Mouse (Mus musculus): Measurements from ENCODE around the gene Cd6. TPM values are rescaled to one million over a fixed set of nuclear protein-coding genes. Genes with fewer than 3 reads are reported as not detected.

Gene Cd6
- 0.94 TPM for polyA plus RNA-seq (2014; fragmentation: Illumina TruSeq; extraction: RNeasy Lipid Tissue Mini Kit (QIAGEN cat#74804); ENCODE audit: low read depth, low replicate concordance)

GRCm38 (mm10) chr19:10829436-10830175 is at the start of gene Cd6:
Gene Cd6 (minus strand): TSS chr19:10830058.

GRCm38 (mm10) chr19:10869886-10870527 is 40.1 kb upstream of the Cd6 start, which contains the start of gene Tmem132a:
Gene Tmem132a (minus strand): TSS chr19:10869940.

GRCm38 (mm10) chr19:10839010-10839892 is 9.4 kb upstream of the Cd6 start, which contains the start of gene Slc15a3:
Gene Slc15a3 (plus strand): TSS chr19:10839727.

Other genes starting within 250 kb of the Cd6 start
- gene Ddb1, start 224.7 kb downstream of the Cd6 start, polyA plus RNA-seq (2014; fragmentation: Illumina TruSeq; extraction: RNeasy Lipid Tissue Mini Kit (QIAGEN cat#74804); ENCODE audit: low read depth, low replicate concordance) = 176 TPM
- gene Tkfc, start 224.4 kb downstream of the Cd6 start, polyA plus RNA-seq (2014; fragmentation: Illumina TruSeq; extraction: RNeasy Lipid Tissue Mini Kit (QIAGEN cat#74804); ENCODE audit: low read depth, low replicate concordance) = 17.4 TPM
- 0.17 TPM for gene Vwce, start 195.8 kb downstream of the Cd6 start, polyA plus RNA-seq (2014; fragmentation: Illumina TruSeq; extraction: RNeasy Lipid Tissue Mini Kit (QIAGEN cat#74804); ENCODE audit: low read depth, low replicate concordance)
- gene Pga5, start 152.0 kb downstream of the Cd6 start, polyA plus RNA-seq (2014; fragmentation: Illumina TruSeq; extraction: RNeasy Lipid Tissue Mini Kit (QIAGEN cat#74804); ENCODE audit: low read depth, low replicate concordance) = not detected
- 24.5 TPM for gene Vps37c, start 141.3 kb downstream of the Cd6 start, polyA plus RNA-seq (2014; fragmentation: Illumina TruSeq; extraction: RNeasy Lipid Tissue Mini Kit (QIAGEN cat#74804); ENCODE audit: low read depth, low replicate concordance)
- gene Cd5, start 91.1 kb downstream of the Cd6 start, polyA plus RNA-seq (2014; fragmentation: Illumina TruSeq; extraction: RNeasy Lipid Tissue Mini Kit (QIAGEN cat#74804); ENCODE audit: low read depth, low replicate concordance) = 0.87 TPM
- 3.3 TPM for gene Slc15a3, start 9.7 kb upstream of the Cd6 start, polyA plus RNA-seq (2014; fragmentation: Illumina TruSeq; extraction: RNeasy Lipid Tissue Mini Kit (QIAGEN cat#74804); ENCODE audit: low read depth, low replicate concordance)
- gene Tmem132a, start 39.9 kb upstream of the Cd6 start, polyA plus RNA-seq (2014; fragmentation: Illumina TruSeq; extraction: RNeasy Lipid Tissue Mini Kit (QIAGEN cat#74804); ENCODE audit: low read depth, low replicate concordance) = 7.4 TPM
- gene Tmem109, start 51.9 kb upstream of the Cd6 start, polyA plus RNA-seq (2014; fragmentation: Illumina TruSeq; extraction: RNeasy Lipid Tissue Mini Kit (QIAGEN cat#74804); ENCODE audit: low read depth, low replicate concordance) = 79.0 TPM
- gene Prpf19, start 65.2 kb upstream of the Cd6 start, polyA plus RNA-seq (2014; fragmentation: Illumina TruSeq; extraction: RNeasy Lipid Tissue Mini Kit (QIAGEN cat#74804); ENCODE audit: low read depth, low replicate concordance) = 94.9 TPM
- not detected for gene Zp1, start 90.6 kb upstream of the Cd6 start, polyA plus RNA-seq (2014; fragmentation: Illumina TruSeq; extraction: RNeasy Lipid Tissue Mini Kit (QIAGEN cat#74804); ENCODE audit: low read depth, low replicate concordance)
- gene Ptgdr2, start 107.1 kb upstream of the Cd6 start, polyA plus RNA-seq (2014; fragmentation: Illumina TruSeq; extraction: RNeasy Lipid Tissue Mini Kit (QIAGEN cat#74804); ENCODE audit: low read depth, low replicate concordance) = not detected
- gene Ccdc86, start 119.2 kb upstream of the Cd6 start, polyA plus RNA-seq (2014; fragmentation: Illumina TruSeq; extraction: RNeasy Lipid Tissue Mini Kit (QIAGEN cat#74804); ENCODE audit: low read depth, low replicate concordance) = 8.0 TPM
- gene Ms4a10, start 144.6 kb upstream of the Cd6 start, polyA plus RNA-seq (2014; fragmentation: Illumina TruSeq; extraction: RNeasy Lipid Tissue Mini Kit (QIAGEN cat#74804); ENCODE audit: low read depth, low replicate concordance) = not detected
- gene Ms4a15, start 163.2 kb upstream of the Cd6 start, polyA plus RNA-seq (2014; fragmentation: Illumina TruSeq; extraction: RNeasy Lipid Tissue Mini Kit (QIAGEN cat#74804); ENCODE audit: low read depth, low replicate concordance) = not detected
- gene Ms4a18, start 188.0 kb upstream of the Cd6 start, polyA plus RNA-seq (2014; fragmentation: Illumina TruSeq; extraction: RNeasy Lipid Tissue Mini Kit (QIAGEN cat#74804); ENCODE audit: low read depth, low replicate concordance) = not detected

Data from adipose tissue, adult 10 weeks (tissue).